Mouse (Mus musculus) spleen, adult 18-20 months (tissue): ENCODE data around the gene Bcr.

Experiments used
- DNase-seq, 2 experiments: peaks; one replicate each; pipeline ENCODE4 v3.0.0; 2022; ENCODE audit warnings: mixed read lengths in 2 of 2

The Bcr gene

DNA sequence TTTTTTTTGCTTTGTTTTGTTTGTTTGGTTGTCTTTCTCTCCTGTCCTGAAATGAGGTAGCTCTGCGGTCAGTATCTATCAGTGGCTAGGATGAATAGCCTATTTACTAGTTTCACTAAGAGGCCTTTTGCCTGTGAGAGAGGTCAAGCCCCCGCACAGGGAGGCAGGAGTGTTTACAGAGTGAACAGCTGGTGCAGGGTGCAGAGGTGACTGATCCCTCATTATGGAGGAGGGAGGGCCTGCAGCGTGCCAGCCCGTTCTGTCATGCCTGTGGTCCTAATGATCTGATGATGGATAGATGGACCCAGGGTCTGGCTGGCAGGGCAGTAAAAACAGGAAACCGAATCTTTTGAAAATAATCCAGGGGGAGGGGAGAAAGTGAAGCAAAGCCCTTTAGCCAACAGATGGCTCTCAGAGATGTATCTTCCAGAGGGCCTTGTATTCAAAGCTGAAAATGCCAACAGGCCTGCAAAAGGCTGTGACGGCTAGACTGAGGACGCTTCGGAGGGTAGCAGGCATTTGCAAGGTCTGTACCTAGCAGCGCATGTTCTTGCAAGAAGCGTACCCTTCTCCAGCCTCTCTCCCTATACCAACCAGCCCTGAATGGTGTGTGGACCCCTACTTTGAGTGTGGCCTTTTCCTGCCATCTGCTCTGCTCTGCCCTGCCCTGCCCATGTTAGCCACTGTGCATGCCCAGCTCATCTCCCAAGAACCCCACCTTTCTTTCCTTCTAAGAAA is 38.2 kb downstream of the Bcr start:
- no peak for DNase-seq

- DNase-seq, result no peak
Measured at GRCm38 (mm10) chr10:75100298-75100697, 39.9 kb downstream of the Bcr start.

GRCm38 (mm10) chr10:75103502-75103901 is 43.1 kb downstream of the Bcr start:
- DNase-seq, result no peak

DNA sequence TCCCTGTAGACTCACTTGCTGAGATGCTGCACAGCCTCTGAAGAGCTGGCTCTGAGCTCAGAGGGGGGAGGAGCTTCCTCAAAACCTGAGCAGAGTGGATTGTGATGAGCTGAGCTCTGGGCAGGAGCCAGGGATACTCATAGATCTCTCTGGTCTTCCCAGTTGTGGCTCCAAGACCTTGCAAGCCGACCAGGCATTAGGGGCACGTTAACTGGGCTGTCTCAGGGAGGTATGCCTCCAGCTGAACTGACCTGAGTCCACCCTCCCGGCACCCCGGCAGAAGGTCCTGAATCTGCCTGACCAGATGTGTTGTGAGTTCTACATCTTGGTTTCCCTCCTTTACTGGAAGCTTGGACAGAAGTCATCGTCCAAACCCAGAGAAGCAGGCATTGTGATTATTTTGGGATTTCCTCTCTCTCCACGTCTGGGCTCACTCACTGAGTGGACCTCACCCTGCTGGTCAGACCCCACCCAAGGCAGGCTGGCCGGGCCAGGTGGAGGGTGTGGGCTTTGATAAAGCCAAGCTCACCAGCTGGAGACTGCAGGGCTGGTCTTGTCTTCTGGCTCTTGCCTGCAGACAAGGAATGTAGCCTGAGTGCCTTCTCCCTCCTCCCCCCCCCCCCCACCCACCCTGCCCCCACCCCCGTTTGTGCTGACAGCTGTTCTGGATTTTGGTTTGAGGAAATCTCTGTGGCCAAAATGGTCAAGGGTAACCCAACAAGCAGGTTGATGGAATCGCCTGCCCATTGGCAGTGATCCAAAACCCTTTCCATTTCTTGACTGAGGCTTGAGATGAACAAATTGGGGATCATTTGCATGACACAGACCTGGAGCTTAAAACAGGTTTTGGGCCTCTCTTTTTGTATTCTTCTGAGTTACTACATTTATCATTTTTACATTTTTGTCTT is 44.1 kb downstream of the Bcr start:
- no peak for DNase-seq

DNA sequence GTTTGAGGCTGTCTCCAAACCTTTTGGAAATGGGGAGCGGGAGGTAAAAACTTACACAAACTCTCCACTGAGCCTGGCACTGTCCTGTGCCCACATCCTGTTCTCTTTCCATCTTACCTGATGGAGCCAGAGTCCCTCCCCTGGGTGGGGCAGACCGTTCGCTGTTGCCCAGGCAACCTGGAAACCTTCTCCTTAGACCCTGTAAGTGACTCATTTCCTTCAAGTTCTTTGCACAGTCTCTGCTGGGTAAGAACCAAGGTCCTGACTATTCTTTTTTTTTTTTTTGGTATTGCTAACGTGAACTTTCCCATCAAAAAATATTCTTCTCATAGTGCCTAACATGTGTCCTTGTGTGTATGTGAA is 44.7 kb downstream of the Bcr start:
- DNase-seq, result peak in 1 of 2 experiments; percentile 15

DNA sequence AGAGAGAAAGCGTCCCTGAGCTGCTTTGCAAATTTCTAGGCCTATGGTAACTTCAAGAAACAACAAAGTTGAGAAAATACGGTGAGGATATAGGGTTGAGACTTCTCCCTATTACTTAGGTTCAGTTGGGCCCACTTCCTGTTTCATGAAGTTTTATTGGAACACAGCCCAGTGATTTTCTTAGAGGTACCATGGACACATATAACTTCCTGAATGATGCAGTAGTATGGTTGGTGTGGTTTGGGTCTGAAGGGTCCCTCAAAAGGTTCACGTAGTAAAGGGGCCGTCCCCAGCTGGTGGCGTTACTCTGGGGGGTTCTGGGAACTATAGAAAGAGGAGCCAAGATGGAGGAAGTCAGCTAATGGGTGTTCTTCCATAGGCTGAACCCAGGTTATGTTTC is 45.3 kb downstream of the Bcr start:
- no peak for DNase-seq

- no peak for DNase-seq
Measured at GRCm38 (mm10) chr10:75106940-75107381, 46.6 kb downstream of the Bcr start.

- no peak for DNase-seq
Measured at GRCm38 (mm10) chr10:75108092-75108491, 47.7 kb downstream of the Bcr start.

GRCm38 (mm10) chr10:75111446-75112201 is 51.2 kb downstream of the Bcr start:
- no peak for DNase-seq

GRCm38 (mm10) chr10:75112405-75112804 is 52.0 kb downstream of the Bcr start:
- DNase-seq, result no peak

DNA sequence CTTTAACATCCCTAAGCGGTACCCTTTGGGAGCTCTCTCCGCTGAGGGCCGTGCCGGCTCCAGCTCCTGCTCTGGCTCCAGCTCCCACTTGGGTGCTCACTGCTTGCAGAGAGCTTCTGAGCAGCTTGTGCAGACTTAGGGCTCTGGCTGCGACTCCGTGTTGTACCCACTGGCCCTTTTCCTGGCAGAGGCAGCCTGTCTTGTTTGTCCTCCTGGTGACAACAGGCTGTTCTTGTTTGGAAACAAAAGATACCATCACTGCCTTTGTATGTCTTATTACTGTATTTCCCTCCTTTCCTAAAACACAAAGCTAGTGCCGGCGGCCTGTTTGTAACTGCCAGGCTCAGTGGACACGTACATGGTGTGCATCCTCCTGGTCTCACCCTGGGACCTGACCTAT is 53.2 kb downstream of the Bcr start:
- DNase-seq, result no peak

DNA sequence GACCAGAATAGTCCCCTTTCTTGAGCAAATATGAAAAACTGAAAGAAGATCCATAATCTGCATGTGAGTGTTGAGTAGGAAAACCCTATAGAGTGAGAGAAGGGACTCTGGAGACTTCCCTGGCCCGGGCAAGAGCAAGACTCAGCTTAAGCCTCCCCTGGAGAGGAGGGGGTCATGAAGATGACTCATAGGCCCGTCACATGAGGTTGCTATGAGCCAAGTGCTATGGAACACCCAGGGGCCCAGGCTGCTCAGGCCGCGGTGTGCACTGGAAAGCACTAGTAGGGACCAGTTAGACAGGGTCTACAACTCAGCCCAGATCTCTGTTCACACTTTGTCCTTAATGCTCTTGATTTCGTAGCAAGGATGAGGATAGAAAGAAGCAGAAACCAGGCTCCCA is 54.8 kb downstream of the Bcr start:
- no peak for DNase-seq

DNA sequence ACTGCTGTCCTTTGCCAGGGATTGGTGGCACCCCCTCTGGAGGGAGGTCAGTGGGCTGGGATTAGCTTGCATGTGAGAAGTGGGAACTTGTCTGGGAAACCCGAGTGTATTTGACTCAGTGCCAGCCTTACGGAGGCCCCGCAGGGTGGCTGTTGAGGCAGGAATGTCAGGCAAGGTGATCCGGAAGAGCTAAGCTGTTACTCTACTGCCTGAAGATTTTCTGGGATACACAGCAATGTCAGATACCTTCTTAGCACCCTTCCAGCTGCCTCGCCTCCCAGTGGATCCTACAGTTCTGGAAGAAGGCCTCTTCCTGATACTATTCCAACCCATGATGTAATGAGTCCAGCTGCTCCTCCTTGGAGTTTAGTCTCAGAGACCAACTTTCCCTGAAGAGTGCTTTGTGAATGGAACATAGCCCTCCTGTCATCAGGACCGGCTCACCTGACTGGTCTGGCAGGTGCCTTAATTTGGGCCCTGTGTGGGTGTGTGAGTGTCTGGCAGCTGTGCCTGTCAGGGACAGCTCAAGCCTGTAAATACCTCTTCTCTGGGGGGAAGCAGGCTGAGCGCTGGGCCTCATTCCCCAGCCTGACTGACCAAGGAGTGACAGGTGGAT is 56.6 kb downstream of the Bcr start:
- no peak for DNase-seq

- DNase-seq, result no peak
Measured at GRCm38 (mm10) chr10:75118444-75118843, 58.1 kb downstream of the Bcr start.

GRCm38 (mm10) chr10:75119396-75119795 is 59.0 kb downstream of the Bcr start:
- no peak for DNase-seq

- no peak for DNase-seq
Measured at GRCm38 (mm10) chr10:75120176-75120575, 59.8 kb downstream of the Bcr start.

DNA sequence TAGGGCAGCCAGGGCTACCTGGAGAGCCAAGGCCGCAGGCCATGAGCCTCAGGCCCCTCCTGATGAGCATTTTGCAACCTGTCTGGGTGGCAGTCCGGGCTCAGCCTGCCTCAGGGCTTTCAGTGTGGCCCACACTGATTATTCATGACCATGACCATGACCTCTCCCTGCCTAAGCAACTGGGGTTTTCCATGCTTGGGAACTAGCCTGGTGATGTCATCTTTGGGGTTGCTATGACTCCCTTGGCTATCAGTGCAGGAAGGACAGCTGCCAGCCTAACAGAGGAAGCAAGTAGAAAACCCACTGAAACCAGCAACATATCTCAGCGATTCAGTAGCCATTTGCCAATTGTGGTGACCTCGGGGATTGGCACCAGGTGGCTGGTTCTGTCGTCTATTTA is 60.6 kb downstream of the Bcr start:
- no peak for DNase-seq

DNA sequence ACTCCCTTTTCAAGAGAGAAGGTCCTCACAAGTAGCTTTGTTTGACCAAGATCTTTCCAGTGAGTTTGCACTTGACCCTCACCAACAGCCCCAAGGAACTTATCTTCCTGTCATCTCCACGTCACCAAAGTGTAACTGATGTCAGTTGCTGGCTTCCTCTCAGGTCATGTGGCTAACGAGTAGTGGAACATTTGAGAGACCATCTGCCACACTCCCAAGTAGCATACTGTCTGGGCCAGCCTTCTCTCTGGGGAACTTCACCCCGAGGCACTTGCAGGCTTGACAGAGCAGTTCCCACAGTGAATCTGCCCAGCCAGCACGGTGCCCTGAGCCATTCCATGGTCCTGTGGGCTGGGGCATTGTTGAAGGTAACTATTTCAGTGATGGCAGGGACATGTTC is 65.2 kb downstream of the Bcr start:
- no peak for DNase-seq

DNA sequence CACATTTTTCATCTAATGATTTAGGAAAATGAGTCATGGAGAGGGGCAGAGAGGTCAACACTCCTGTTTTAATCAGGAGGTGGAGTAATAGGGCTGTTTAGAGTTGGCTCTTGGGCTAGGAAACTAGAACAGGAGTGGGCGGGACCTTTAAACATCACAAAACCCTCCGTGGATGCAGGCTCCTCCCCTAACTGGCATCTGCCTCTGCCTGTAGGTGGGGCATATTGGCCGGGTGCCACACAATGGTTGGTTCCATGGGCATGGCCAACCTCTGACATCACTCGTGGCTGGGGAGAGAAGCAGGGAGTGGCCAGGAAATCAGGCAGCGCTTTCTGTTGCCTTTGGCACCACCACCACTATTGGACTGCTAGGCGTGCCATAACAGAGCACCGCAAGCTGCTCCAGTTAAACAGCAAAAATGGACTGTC is 68.9 kb downstream of the Bcr start:
- no peak for DNase-seq

GRCm38 (mm10) chr10:75130372-75131046 is 70.1 kb downstream of the Bcr start:
- DNase-seq, result no peak

GRCm38 (mm10) chr10:75131625-75132024 is 71.2 kb downstream of the Bcr start:
- DNase-seq, result no peak

DNA sequence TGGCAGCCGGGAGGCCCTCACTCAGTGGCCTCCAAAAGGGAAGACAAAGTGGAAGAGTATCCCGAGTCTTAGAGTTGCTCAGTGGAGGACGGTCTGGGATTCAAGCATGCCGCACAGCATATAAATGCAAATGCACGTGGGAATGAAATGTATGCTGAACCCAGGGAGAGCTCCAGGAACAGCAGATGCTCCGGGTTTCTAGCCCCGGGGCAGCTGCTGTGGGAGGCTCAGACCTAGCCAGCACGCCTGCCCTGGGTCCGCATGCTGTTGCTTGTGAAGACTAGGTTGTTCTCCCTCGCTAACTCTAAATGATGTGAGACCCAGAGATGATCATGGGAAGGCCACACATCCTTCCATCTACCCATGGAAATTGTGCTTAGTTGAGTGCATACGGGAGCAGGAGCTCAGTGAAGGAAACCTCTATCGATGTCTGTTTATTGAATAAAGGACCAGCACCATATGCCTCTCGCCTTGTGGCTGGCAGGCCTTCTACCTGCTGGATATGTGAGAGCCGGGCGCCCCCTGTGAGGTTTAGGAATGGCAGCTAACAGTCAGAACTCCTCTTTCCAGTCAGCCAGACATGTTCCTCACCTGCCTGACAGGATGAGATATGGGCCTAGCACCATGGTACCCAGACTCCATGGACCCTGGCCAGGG is 74.6 kb downstream of the Bcr start:
- no peak for DNase-seq
